Mouse (Mus musculus) fibroblast of lung, adult 2 months (primary cell): ENCODE results near the gene Hscb.

Experiments
- DNase-seq: peaks from one replicate; pipeline ENCODE4 v3.0.0-alpha.2; 2011; ENCODE audit warnings: low read depth

Gene Hscb

DNA sequence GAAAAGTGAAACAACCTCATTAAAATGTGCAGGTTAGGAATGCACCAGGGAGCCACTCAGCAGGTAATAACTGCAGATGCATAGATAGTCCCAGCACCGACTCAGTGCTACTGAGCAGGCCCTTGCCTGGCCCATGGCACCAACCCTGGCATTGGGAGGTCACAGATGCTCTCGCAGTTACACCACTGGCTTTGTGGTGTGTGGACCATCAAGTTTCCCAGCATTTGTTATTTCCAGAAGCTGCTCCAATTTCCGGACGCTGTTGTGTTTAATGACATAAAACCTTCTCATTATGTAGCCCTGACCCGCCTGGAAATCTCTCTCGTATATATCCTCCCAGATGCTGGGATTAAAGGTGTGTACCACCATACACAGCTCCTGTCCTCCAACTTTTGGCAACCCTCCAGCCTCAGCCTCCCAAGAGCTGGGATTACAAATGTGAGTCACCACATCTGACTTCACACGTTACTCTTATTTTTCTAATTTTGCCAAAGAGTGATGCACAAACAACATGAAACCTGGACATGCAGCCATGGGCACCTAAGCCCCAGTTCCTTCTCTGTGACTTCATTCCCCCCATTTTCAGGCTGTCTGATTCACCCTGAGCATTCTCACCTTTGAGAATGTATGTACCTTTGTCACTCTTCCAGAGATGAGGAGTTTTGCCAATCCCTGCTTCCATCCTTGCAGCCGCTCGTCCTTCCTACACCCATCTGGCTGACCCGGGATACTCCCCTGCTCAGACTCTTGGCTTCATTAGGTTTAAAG, 58.6 kb downstream of the Hscb start:
- no peak for DNase-seq

GRCm38 (mm10) chr5:110779998-110780760, 59.4 kb downstream of the Hscb start, which contains the start of gene Pus1:
Gene Pus1 (minus strand): TSS chr5:110780659.
- DNase-seq = peak; percentile 67

- no peak for DNase-seq
Observed at GRCm38 (mm10) chr5:110779276-110779997, 60.1 kb downstream of the Hscb start.
